Mouse (Mus musculus) testis, adult 2 months (tissue): ENCODE results near the gene Smad5.

ENCODE experiments used
- CTCF ChIP-seq: fragments of 200-500 bp; IDR thresholded peaks from 2 replicates; pipeline ENCODE4 v1.5.1; 2012; ENCODE audit warnings: low read depth, mild to moderate bottlenecking, inconsistent platforms, low read length, moderate library complexity; ENCODE audit not compliant: control insufficient read depth, insufficient read depth, insufficient replicate concordance
- POLR2A ChIP-seq: fragments of 200-500 bp; IDR thresholded peaks from 2 replicates; pipeline ENCODE4 v1.6.1; 2012; ENCODE audit warnings: low read depth, mild to moderate bottlenecking, inconsistent platforms, low read length, moderate library complexity; ENCODE audit not compliant: control insufficient read depth

DNA sequence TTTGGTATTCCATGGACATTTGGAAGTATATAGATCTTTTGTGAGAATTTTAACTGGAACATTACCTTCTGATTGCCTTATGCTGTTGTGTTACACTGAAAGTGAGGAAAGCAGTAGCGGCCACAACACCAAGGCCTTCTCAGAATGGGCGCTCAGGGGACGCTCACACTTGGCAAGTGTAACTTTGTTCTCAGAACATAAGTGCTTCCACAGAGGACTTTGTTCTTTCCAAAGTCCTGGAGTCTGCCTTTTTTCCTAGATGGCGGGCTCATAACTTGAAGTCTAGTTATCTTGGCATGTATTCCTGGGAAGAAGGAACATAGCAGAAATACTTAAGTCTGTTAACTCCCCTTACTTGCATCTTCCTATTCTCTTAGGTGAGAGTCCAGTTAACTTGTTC is 4.3 kb downstream of the Smad5 start:
- TF ChIP-seq CTCF (no peak), POLR2A (no peak)
